In genomic region chr8:72153382-72153781, GRCm38 (mm10) we compare ENCODE assay signal across 29 mouse cellular contexts. TPM values are rescaled to one million over a fixed set of nuclear protein-coding genes. Genes with fewer than 3 reads are reported as not detected.
A peak's percentile ranks its signal among the peaks of the same experiment; 100 is the strongest.
DNase-seq lines count a peak whose midpoint lies in the region; ATAC-seq and TF ChIP-seq lines count a peak whose summit lies in the region.
"Had no signal": no experiment of that assay in that cellular context is flagged by ENCODE, and none has a peak within 500 bp of the region (broad histone marks: within the 10 kb centered on the region; RNA-seq: fewer than 3 reads in every experiment).

No protein-coding gene starts in this region.

- no peaks in the 10 kb centered on the region for H3K79me2 ChIP-seq in MEL (ENCODE audit: control insufficient read depth, insufficient read depth, low read length, poor library complexity)

- no peak for TF ChIP-seq POLR2A in MEL (IDR thresholded peaks at IDR 0.05; ENCODE audit: control insufficient read depth in 1 of 2, insufficient read depth in 1 of 2, low read depth in 1 of 2, low read length in 2 of 2, poor library complexity in 1 of 2)

- H3K9me3 ChIP-seq in limb, embryonic 15.5 days: no peaks in the 10 kb centered on the region
- H3K9me3 ChIP-seq in limb, embryonic 10.5 days (replicated peaks): no peaks in the 10 kb centered on the region
- H3K9me3 ChIP-seq in MEL (replicated peaks; ENCODE audit: insufficient read depth, low read length): no peaks in the 10 kb centered on the region
- H3K9me3 ChIP-seq: embryonic facial prominence, embryonic 10.5 days; embryonic facial prominence, embryonic 12.5 days; forebrain, embryonic 10.5 days; forebrain, embryonic 12.5 days; G1E had no signal

- H3K9ac ChIP-seq in limb, embryonic 15.5 days: no peak overlapping the region
- no peak overlapping the region for H3K9ac ChIP-seq in MEL (ENCODE audit: control insufficient read depth, low read depth, low read length, poor library complexity, severe bottlenecking)
- H3K9ac ChIP-seq: embryonic facial prominence, embryonic 12.5 days; forebrain, embryonic 12.5 days had no signal

- H3K4me1 ChIP-seq in limb, embryonic 15.5 days: no peaks in the 10 kb centered on the region
- H3K4me1 ChIP-seq in limb, embryonic 10.5 days: no peaks in the 10 kb centered on the region
- peaks cover 14 to 19% of the 10 kb centered on the region in 2 experiments for H3K4me1 ChIP-seq in MEL (ENCODE audit: control insufficient read depth in 1 of 2, insufficient read depth in 2 of 2, low read length in 2 of 2)
- H3K4me1 ChIP-seq: embryonic facial prominence, embryonic 10.5 days; embryonic facial prominence, embryonic 12.5 days; forebrain, embryonic 10.5 days; forebrain, embryonic 12.5 days had no signal

- TF ChIP-seq EP300 in MEL (IDR thresholded peaks at IDR 0.05; ENCODE audit: low read depth in 1 of 2, low read length in 2 of 2): no peak; a peak in 1 of 4 replicates

- no peak for TF ChIP-seq RAD21 in MEL (IDR thresholded peaks at IDR 0.05; ENCODE audit: low read depth, low read length)

- H3K27ac ChIP-seq in gastrocnemius, adult 2 months: peak overlapping the region; percentile 2; the same call in 1 of the 2 replicates
- 0 out of 2 replicates have a peak overlapping the region, but pooled peaks have one; percentile 11 for H3K27ac ChIP-seq in limb, embryonic 15.5 days
- H3K27ac ChIP-seq in limb, embryonic 10.5 days: no peak overlapping the region
- no peak overlapping the region for H3K27ac ChIP-seq in MEL (ENCODE audit: control insufficient read depth, low read depth, low read length)
- H3K27ac ChIP-seq: embryonic facial prominence, embryonic 10.5 days; embryonic facial prominence, embryonic 12.5 days; forebrain, embryonic 10.5 days; forebrain, embryonic 12.5 days had no signal

- no peak for DNase-seq in gastrocnemius, adult 2 months
- no peak for DNase-seq in gastrocnemius, adult 8-10 months (ENCODE audit: low spot score in 2 of 2)
- DNase-seq in limb, embryonic 10.5 days (ENCODE audit: low spot score): no peak
- DNase-seq in MEL (ENCODE audit: low read depth, low spot score): peak; percentile 35
- DNase-seq in left cerebral cortex, adult 9 months (ENCODE audit: low spot score in 2 of 2): no peak
- DNase-seq: adrenal gland, adult 2 months; adrenal gland, postnatal 10 days; adrenal gland, postnatal 25 days; B cell, adult 2 months; cerebellum, adult 11 months; cerebellum, adult 18-20 months; cerebellum, adult 8-10 months; cerebellum, adult 9-11 months; cerebellum, postnatal 14 days had no signal

- intact Hi-C loops in gastrocnemius, adult 2 months (cut with DNase I): no loop called here

- H3K36me3 ChIP-seq in limb, embryonic 15.5 days: peaks cover 49% of the 10 kb centered on the region
- H3K36me3 ChIP-seq in limb, embryonic 10.5 days: peaks cover 60% of the 10 kb centered on the region
- peaks cover 0 to 26% of the 10 kb centered on the region in 2 experiments for H3K36me3 ChIP-seq in MEL (ENCODE audit: control insufficient read depth in 1 of 2, insufficient read depth in 2 of 2, low read length in 2 of 2)

- H3K4me2 ChIP-seq in limb, embryonic 15.5 days: no peak overlapping the region
- H3K4me2 ChIP-seq: embryonic facial prominence, embryonic 12.5 days; forebrain, embryonic 12.5 days had no signal

- no peak for ATAC-seq in limb, embryonic 15.5 days (ENCODE audit: insufficient number of reproducible peaks, low FRiP score, low TSS enrichment, low read depth)
- ATAC-seq: CD4-positive, CD25-positive, alpha-beta regulatory T cell, adult 4 months; forebrain, embryonic 14.5 days; forebrain, embryonic 16.5 days had no signal

- no peak overlapping the region for H3K4me3 ChIP-seq in gastrocnemius, adult 2 months
- no peak overlapping the region for H3K4me3 ChIP-seq in limb, embryonic 15.5 days
- H3K4me3 ChIP-seq in limb, embryonic 10.5 days: no peak overlapping the region
- H3K4me3 ChIP-seq in MEL (ENCODE audit: control insufficient read depth in 1 of 2, insufficient read depth in 1 of 2, low read depth in 2 of 2, low read length in 2 of 2): no peak overlapping the region
- H3K4me3 ChIP-seq: embryonic facial prominence, embryonic 10.5 days; embryonic facial prominence, embryonic 12.5 days; erythroblast, embryonic 14.5 days; forebrain, embryonic 10.5 days; forebrain, embryonic 12.5 days had no signal

- no peak for TF ChIP-seq CTCF in gastrocnemius, adult 2 months (IDR thresholded peaks at IDR 0.05)
- no peak for TF ChIP-seq CTCF in MEL (IDR thresholded peaks at IDR 0.05 in 2 of 3, conservative IDR thresholded peaks at IDR 0.05 in 1 of 3; ENCODE audit: control insufficient read depth in 1 of 3, insufficient read depth in 1 of 3, low read depth in 2 of 3, low read length in 3 of 3, poor library complexity in 1 of 3, severe bottlenecking in 1 of 3)

- H3K27me3 ChIP-seq in limb, embryonic 15.5 days: no peaks in the 10 kb centered on the region
- no peaks in the 10 kb centered on the region for H3K27me3 ChIP-seq in limb, embryonic 10.5 days (ENCODE audit: low read depth, poor library complexity, severe bottlenecking)
- no peaks in the 10 kb centered on the region for H3K27me3 ChIP-seq in MEL (ENCODE audit: control insufficient read depth in 1 of 2, insufficient read depth in 2 of 2, low read length in 2 of 2)
- H3K27me3 ChIP-seq: CH12.LX; embryonic facial prominence, embryonic 12.5 days; forebrain, embryonic 12.5 days had no signal

TF ChIP-seq in MEL, 35 proteins besides CTCF, POLR2A, EP300 and RAD21 (continues in another document):
- no peak for TF ChIP-seq GABPA (IDR thresholded peaks at IDR 0.05; ENCODE audit: low read depth, low read length)
- peak; percentile 28; the same call in 1 of the 2 replicates for TF ChIP-seq TCF12 (IDR thresholded peaks at IDR 0.05; ENCODE audit: low read depth, low read length)
- no peak for TF ChIP-seq JUND (IDR thresholded peaks at IDR 0.05; ENCODE audit: low read depth, low read length)
- 0 out of 2 replicates have a peak, but pooled peaks have one; percentile 36 for TF ChIP-seq MYC (IDR thresholded peaks at IDR 0.05; ENCODE audit: low read depth, low read length)
- TF ChIP-seq CHD1 (IDR thresholded peaks at IDR 0.05; ENCODE audit: low read depth, low read length): no peak
- TF ChIP-seq UBTF (IDR thresholded peaks at IDR 0.05; ENCODE audit: borderline replicate concordance, insufficient read depth, low read depth, low read length): no peak
- no peak for TF ChIP-seq RCOR1 (IDR thresholded peaks at IDR 0.05; ENCODE audit: low read depth, low read length)
- TF ChIP-seq ETS1 (IDR thresholded peaks at IDR 0.05; ENCODE audit: low read depth, low read length): no peak
- TF ChIP-seq SIN3A (IDR thresholded peaks at IDR 0.05; ENCODE audit: low read length): no peak
- no peak for TF ChIP-seq E2F4 (IDR thresholded peaks at IDR 0.05; ENCODE audit: borderline replicate concordance, low read depth, low read length)
- TF ChIP-seq SMC3 (IDR thresholded peaks at IDR 0.05; ENCODE audit: low read depth, low read length): no peak
- TF ChIP-seq KAT2A (conservative IDR thresholded peaks at IDR 0.05; ENCODE audit: low read depth, low read length): no peak
- TF ChIP-seq MEF2A (IDR thresholded peaks at IDR 0.05; ENCODE audit: extremely low read depth, insufficient replicate concordance, low read depth, low read length, poor library complexity, severe bottlenecking): no peak

RNA-seq across cellular contexts. Expression of gene Rab8a, which starts 7.6 kb away (rescaled TPM):
- total RNA-seq in gastrocnemius, adult 2 months (2021): 10 to 100 TPM; 10.4 to 11.4 TPM
- total RNA-seq in gastrocnemius, adult 8-10 months (2022): 10 to 100 TPM in 2 of 4 experiments, 1 to 10 TPM in 2; 6.3 to 14.1 (median 9.0) TPM
- polyA plus RNA-seq in limb, embryonic 15.5 days (2015; fragmentation: Nextera tagmentation; extraction: Ambion mirVana): 110 and 133 TPM in 2 replicates
- polyA plus RNA-seq in limb, embryonic 10.5 days (2016; fragmentation: Nextera tagmentation; extraction: Ambion mirVana): 137 and 139 TPM in 2 replicates
- total RNA-seq in MEL (2012; rRNA removed): 95.2 and 97.4 TPM in 2 replicates
- 100 to 1,000 TPM in 1 of 2 experiments, not detected in 1; 139 TPM for polyA plus RNA-seq in MEL (2012; ENCODE audit: insufficient read depth in 1 of 2, insufficient read length in 2 of 2, low read depth in 1 of 2, low replicate concordance in 2 of 2, missing spikeins in 1 of 2)

RNA-seq across cellular contexts. Expression of gene Tpm4, which starts 18.6 kb away (rescaled TPM):
- 10 to 100 TPM; 22.2 to 44.0 TPM for total RNA-seq in gastrocnemius, adult 2 months (2021)
- total RNA-seq in gastrocnemius, adult 8-10 months (2022): 10 to 100 TPM; 15.5 to 29.6 (median 21.3) TPM
- polyA plus RNA-seq in limb, embryonic 15.5 days (2015; fragmentation: Nextera tagmentation; extraction: Ambion mirVana): 665 and 704 TPM in 2 replicates
- polyA plus RNA-seq in limb, embryonic 10.5 days (2016; fragmentation: Nextera tagmentation; extraction: Ambion mirVana): 828 and 829 TPM in 2 replicates
- total RNA-seq in MEL (2012; rRNA removed): 0.12 TPM in 1 of 2 replicates, not detected in the other
- under 1 TPM in 1 of 2 experiments, not detected in 1; 0.36 TPM for polyA plus RNA-seq in MEL (2012; ENCODE audit: insufficient read depth in 1 of 2, insufficient read length in 2 of 2, low read depth in 1 of 2, low replicate concordance in 2 of 2, missing spikeins in 1 of 2)

RNA-seq across cellular contexts. Expression of gene Hsh2d, which starts 36.1 kb away (rescaled TPM):
- not detected for total RNA-seq in gastrocnemius, adult 2 months (2021)
- total RNA-seq in gastrocnemius, adult 8-10 months (2022): not detected
- not detected in 2 replicates for polyA plus RNA-seq in limb, embryonic 15.5 days (2015; fragmentation: Nextera tagmentation; extraction: Ambion mirVana)
- not detected in 2 replicates for polyA plus RNA-seq in limb, embryonic 10.5 days (2016; fragmentation: Nextera tagmentation; extraction: Ambion mirVana)
- 0.04 TPM in 1 of 2 replicates, not detected in the other for total RNA-seq in MEL (2012; rRNA removed)
- under 1 TPM in 1 of 2 experiments, not detected in 1; 0.13 TPM for polyA plus RNA-seq in MEL (2012; ENCODE audit: insufficient read depth in 1 of 2, insufficient read length in 2 of 2, low read depth in 1 of 2, low replicate concordance in 2 of 2, missing spikeins in 1 of 2)
- total RNA-seq: adrenal gland, adult 2 months; adrenal gland, postnatal 25 days; adrenal gland, postnatal 4 days had no signal
- polyA plus RNA-seq: adrenal gland, adult 2 months; embryonic facial prominence, embryonic 10.5 days; embryonic facial prominence, embryonic 12.5 days; forebrain, embryonic 12.5 days; forebrain, embryonic 14.5 days; forebrain, embryonic 16.5 days had no signal

RNA-seq across cellular contexts. Expression of gene Olfr374, which starts 46.5 kb away (rescaled TPM):
- total RNA-seq in gastrocnemius, adult 2 months (2021): not detected
- total RNA-seq in gastrocnemius, adult 8-10 months (2022): not detected
- polyA plus RNA-seq in limb, embryonic 15.5 days (2015; fragmentation: Nextera tagmentation; extraction: Ambion mirVana): 0.01 and 0.09 TPM in 2 replicates
- polyA plus RNA-seq in limb, embryonic 10.5 days (2016; fragmentation: Nextera tagmentation; extraction: Ambion mirVana): 0.04 TPM in 1 of 2 replicates, not detected in the other
- 0.08 TPM in 1 of 2 replicates, not detected in the other for total RNA-seq in MEL (2012; rRNA removed)
- under 1 TPM in 1 of 2 experiments, not detected in 1; 0.06 TPM for polyA plus RNA-seq in MEL (2012; ENCODE audit: insufficient read depth in 1 of 2, insufficient read length in 2 of 2, low read depth in 1 of 2, low replicate concordance in 2 of 2, missing spikeins in 1 of 2)
- total RNA-seq: adrenal gland, adult 2 months; adrenal gland, postnatal 10 days; adrenal gland, postnatal 25 days; adrenal gland, postnatal 4 days; CH12.LX had no signal
- polyA plus RNA-seq: adrenal gland, adult 2 months; brain, embryonic 14.5 days; embryonic facial prominence, embryonic 10.5 days; erythroblast, embryonic 14.5 days; forebrain, embryonic 10.5 days; forebrain, embryonic 14.5 days; forebrain, embryonic 16.5 days; G1E had no signal

RNA-seq across cellular contexts. Expression of gene Cib3, which starts 59.3 kb away (rescaled TPM):
- total RNA-seq in gastrocnemius, adult 2 months (2021): not detected
- total RNA-seq in gastrocnemius, adult 8-10 months (2022): not detected
- polyA plus RNA-seq in limb, embryonic 15.5 days (2015; fragmentation: Nextera tagmentation; extraction: Ambion mirVana): not detected in 2 replicates
- not detected in 2 replicates for polyA plus RNA-seq in limb, embryonic 10.5 days (2016; fragmentation: Nextera tagmentation; extraction: Ambion mirVana)
- not detected in 2 replicates for total RNA-seq in MEL (2012; rRNA removed)
- polyA plus RNA-seq in MEL (2012; ENCODE audit: insufficient read depth in 1 of 2, insufficient read length in 2 of 2, low read depth in 1 of 2, low replicate concordance in 2 of 2, missing spikeins in 1 of 2): not detected
- total RNA-seq: adrenal gland, adult 2 months; adrenal gland, postnatal 10 days; adrenal gland, postnatal 4 days; CH12.LX; G1E had no signal
- polyA plus RNA-seq: adrenal gland, adult 2 months; brain, embryonic 14.5 days; cortical plate, adult 2 months; embryonic facial prominence, embryonic 10.5 days; embryonic facial prominence, embryonic 12.5 days; embryonic facial prominence, embryonic 14.5 days; erythroblast, embryonic 14.5 days; forebrain, embryonic 10.5 days; forebrain, embryonic 12.5 days; forebrain, embryonic 14.5 days; forebrain, embryonic 16.5 days; G1E had no signal

Comparison
In these comparisons a context has a peak if more than half of its experiments do, and no peak if none do; other contexts are left out.
1. H3K27ac ChIP-seq: peak in gastrocnemius, adult 2 months (single experiment) and limb, embryonic 15.5 days (single experiment); none in limb, embryonic 10.5 days (single experiment) and MEL (single experiment).
2. RNA of gene Tpm4, which starts 18.6 kb away (total RNA-seq): 22.2 to 44.0 TPM in gastrocnemius, adult 2 months and 15.5 to 29.6 TPM in gastrocnemius, adult 8-10 months; 0.12 TPM in MEL; every median in the first group is over 10 times any median in the second.